Mouse (Mus musculus) C2C12 (cell line): ENCODE measurements around the gene Rusc2. TPM values are rescaled to one million over a fixed set of nuclear protein-coding genes. Genes with fewer than 3 reads are reported as not detected.

Experiments
- H3K27me3 ChIP-seq: one replicate; pipeline ENCODE4 v1.6.1; 2011; ENCODE audit not compliant: control insufficient read depth, insufficient read depth, insufficient read length
- H3K36me3 ChIP-seq: one replicate; pipeline ENCODE4 v1.6.1; 2011; ENCODE audit not compliant: control insufficient read depth, insufficient read depth
- H3K4me3 ChIP-seq: one replicate; pipeline ENCODE4 v1.5.1; 2011; ENCODE audit warnings: mild to moderate bottlenecking, control low read depth; ENCODE audit not compliant: poor library complexity, insufficient read depth, severe bottlenecking
- H3K79me2 ChIP-seq: one replicate; pipeline ENCODE4 v1.6.1; 2011; ENCODE audit not compliant: control insufficient read depth, insufficient read depth
- H3K79me3 ChIP-seq: one replicate; pipeline ENCODE4 v1.6.1; 2011; ENCODE audit warnings: low read depth, control low read depth
- H3ac ChIP-seq: one replicate; pipeline ENCODE3; 2011; ENCODE audit warnings: low read depth; ENCODE audit not compliant: control insufficient read depth, insufficient read length
- CEBPB ChIP-seq: IDR thresholded peaks from one replicate; pipeline ENCODE4 v1.6.1; 2011; ENCODE audit warnings: low read depth, mild to moderate bottlenecking, control low read depth, moderate library complexity
- CTCF ChIP-seq: IDR thresholded peaks from one replicate; pipeline ENCODE4 v1.5.1; 2011; ENCODE audit not compliant: control insufficient read depth, insufficient read depth, insufficient read length
- FOSL1 ChIP-seq: IDR thresholded peaks from one replicate; pipeline ENCODE4 v1.8.0; 2011; ENCODE audit warnings: mild to moderate bottlenecking, low read length; ENCODE audit not compliant: poor library complexity, insufficient read depth, severe bottlenecking
- MAX ChIP-seq: IDR thresholded peaks from one replicate; pipeline ENCODE4 v1.6.1; 2011; ENCODE audit warnings: mild to moderate bottlenecking, control low read depth
- MYOD1 ChIP-seq: IDR thresholded peaks from one replicate; pipeline ENCODE4 v1.6.1; 2011; ENCODE audit warnings: low read depth; ENCODE audit not compliant: control insufficient read depth, insufficient read length
- MYOG ChIP-seq: IDR thresholded peaks from one replicate; pipeline ENCODE4 v1.6.1; 2011; ENCODE audit not compliant: control insufficient read depth, insufficient read length; ENCODE audit errors: extremely low read depth
- USF1 ChIP-seq: IDR thresholded peaks from one replicate; pipeline ENCODE4 v1.6.1; 2011; ENCODE audit warnings: low read depth, mild to moderate bottlenecking, control low read depth, moderate library complexity
- polyA plus RNA-seq: library from polyadenylated mRNA; unstranded; fragments of >200 nt; fragmentation: generic; extraction: Trizol; gene quantifications from one replicate; pipeline ENCODE4 v1.2.1, GENCODE M21; 2012; ENCODE audit warnings: missing spikeins

Rusc2 gene
- polyA plus RNA-seq, 1 experiment, result 18.8 TPM

GRCm38 (mm10) chr4:43367295-43367694 is 14.5 kb upstream of the Rusc2 start:
- Histone ChIP-seq H3K36me3 (no peaks in the 10 kb centered on the region), H3K4me3 (no peak overlapping the region), H3K79me3 (no peaks in the 10 kb centered on the region), H3ac (no peak overlapping the region), H3K79me2 (no peaks in the 10 kb centered on the region), H3K27me3 (peaks cover 4% of the 10 kb centered on the region)
- TF ChIP-seq MYOD1 (no peak), FOSL1 (no peak), CTCF (no peak), MAX (no peak), CEBPB (no peak), USF1 (no peak), MYOG (no peak)

GRCm38 (mm10) chr4:43367787-43368186 is 14.0 kb upstream of the Rusc2 start:
- peaks cover 4% of the 10 kb centered on the region for H3K27me3 ChIP-seq
- no peak overlapping the region for H3ac ChIP-seq
- no peaks in the 10 kb centered on the region for H3K36me3 ChIP-seq
- H3K79me3 ChIP-seq, result no peaks in the 10 kb centered on the region
- no peak overlapping the region for H3K4me3 ChIP-seq
- H3K79me2 ChIP-seq, result no peaks in the 10 kb centered on the region
- TF ChIP-seq MYOD1 (no peak), FOSL1 (no peak), CEBPB (no peak), MYOG (no peak), MAX (no peak), USF1 (no peak), CTCF (no peak)

GRCm38 (mm10) chr4:43371406-43371805 is 10.4 kb upstream of the Rusc2 start:
- peaks cover 4% of the 10 kb centered on the region for H3K27me3 ChIP-seq
- no peaks in the 10 kb centered on the region for H3K79me2 ChIP-seq
- TF ChIP-seq MYOG, result no peak
- no peak for TF ChIP-seq FOSL1
- no peak for TF ChIP-seq MAX
- no peak for TF ChIP-seq USF1
- no peak for TF ChIP-seq MYOD1
- TF ChIP-seq CEBPB, result no peak
- TF ChIP-seq CTCF, result no peak
- H3K4me3 ChIP-seq, result no peak overlapping the region
- no peaks in the 10 kb centered on the region for H3K79me3 ChIP-seq
- H3K36me3 ChIP-seq, result no peaks in the 10 kb centered on the region
- H3ac ChIP-seq, result no peak overlapping the region

- H3K79me3 ChIP-seq, result no peaks in the 10 kb centered on the region
- no peak overlapping the region for H3ac ChIP-seq
- H3K4me3 ChIP-seq, result no peak overlapping the region
- H3K36me3 ChIP-seq, result no peaks in the 10 kb centered on the region
- H3K27me3 ChIP-seq, result peaks cover 4% of the 10 kb centered on the region
- no peak for TF ChIP-seq CEBPB
- no peak for TF ChIP-seq MYOD1
- no peak for TF ChIP-seq MAX
- TF ChIP-seq FOSL1, result no peak
- TF ChIP-seq MYOG, result no peak
- TF ChIP-seq USF1, result no peak
- no peak for TF ChIP-seq CTCF
- H3K79me2 ChIP-seq, result no peaks in the 10 kb centered on the region
These were observed 9.6 kb upstream of the Rusc2 start for GRCm38 (mm10) chr4:43372155-43372554.

- TF ChIP-seq MAX, result no peak
- TF ChIP-seq MYOG, result no peak
- TF ChIP-seq MYOD1, result no peak
- TF ChIP-seq USF1, result no peak
- TF ChIP-seq CTCF, result no peak
- no peak for TF ChIP-seq CEBPB
- no peak for TF ChIP-seq FOSL1
- Histone ChIP-seq H3K79me3 (no peaks in the 10 kb centered on the region), H3ac (no peak overlapping the region), H3K79me2 (no peaks in the 10 kb centered on the region), H3K4me3 (no peak overlapping the region), H3K27me3 (peaks cover 4% of the 10 kb centered on the region), H3K36me3 (no peaks in the 10 kb centered on the region)
These were observed 7.5 kb upstream of the Rusc2 start for GRCm38 (mm10) chr4:43374266-43374665.

- Histone ChIP-seq H3K4me3 (no peak overlapping the region), H3K36me3 (no peaks in the 10 kb centered on the region), H3ac (no peak overlapping the region), H3K27me3 (no peaks in the 10 kb centered on the region), H3K79me3 (peaks cover 4% of the 10 kb centered on the region), H3K79me2 (peaks cover 19% of the 10 kb centered on the region)
- no peak for TF ChIP-seq FOSL1
- TF ChIP-seq USF1, result no peak
- TF ChIP-seq CEBPB, result no peak
- no peak for TF ChIP-seq MYOG
These were observed 2.2 kb upstream of the Rusc2 start for GRCm38 (mm10) chr4:43379601-43380000.
